Mouse (Mus musculus) MEL (cell line): ENCODE measurements around the gene Stn1. TPM values are rescaled to one million over a fixed set of nuclear protein-coding genes. Genes with fewer than 3 reads are reported as not detected.

ENCODE experiments used
- DNase-seq: peaks from one replicate; pipeline ENCODE4 v3.0.0; 2011; ENCODE audit warnings: low read depth, low spot score
- H3K27ac ChIP-seq: 2 replicates; pipeline ENCODE4 v1.5.1; 2012; ENCODE audit warnings: low read depth, mild to moderate bottlenecking, control low read depth, low read length, moderate library complexity; ENCODE audit not compliant: control insufficient read depth
- H3K27me3 ChIP-seq, 2 experiments: fragments of 150-350 bp in 1 of 2; sonication (generic) in 1 of 2; 2 replicates each; pipeline ENCODE4 v1.6.1; 2012; ENCODE audit warnings: low read length in 2 of 2, mild to moderate bottlenecking in 2 of 2, improper control_type of control experiment in 1 of 2, moderate library complexity in 1 of 2; ENCODE audit not compliant: insufficient read depth in 2 of 2, control insufficient read depth in 1 of 2
- H3K36me3 ChIP-seq, 2 experiments: 2 replicates each; pipeline ENCODE4 v1.6.1; 2012 to 2014; ENCODE audit warnings: low read length in 2 of 2, improper control_type of control experiment in 1 of 2, inconsistent platforms in 1 of 2, mild to moderate bottlenecking in 1 of 2; ENCODE audit not compliant: insufficient read depth in 2 of 2, control insufficient read depth in 1 of 2
- H3K4me1 ChIP-seq, 2 experiments: fragments of 150-350 bp in 1 of 2; sonication (generic) in 1 of 2; 2 replicates each; pipeline ENCODE4 v1.6.1; 2012; ENCODE audit warnings: low read length in 2 of 2, improper control_type of control experiment in 1 of 2, mild to moderate bottlenecking in 1 of 2; ENCODE audit not compliant: insufficient read depth in 2 of 2, control insufficient read depth in 1 of 2
- H3K4me3 ChIP-seq, 2 experiments: fragments of 150-350 bp in 1 of 2; sonication (generic) in 1 of 2; 2 replicates each; pipeline ENCODE4 v1.5.1; 2012; ENCODE audit warnings: low read depth in 2 of 2, low read length in 2 of 2, mild to moderate bottlenecking in 2 of 2, moderate library complexity in 2 of 2, control low read depth in 1 of 2, improper control_type of control experiment in 1 of 2; ENCODE audit not compliant: control insufficient read depth in 1 of 2, insufficient read depth in 1 of 2
- H3K79me2 ChIP-seq: 2 replicates; pipeline ENCODE4 v1.6.1; 2012; ENCODE audit warnings: mild to moderate bottlenecking, low read length, moderate library complexity; ENCODE audit not compliant: control insufficient read depth, poor library complexity, insufficient read depth
- H3K9ac ChIP-seq: 2 replicates; pipeline ENCODE4 v1.6.1; 2012; ENCODE audit warnings: low read depth, mild to moderate bottlenecking, control low read depth, low read length, moderate library complexity; ENCODE audit not compliant: control insufficient read depth, poor library complexity, severe bottlenecking
- H3K9me3 ChIP-seq: fragments of 150-350 bp; sonication (generic); replicated peaks from 2 replicates; pipeline ENCODE4 v1.6.1; 2012; ENCODE audit warnings: mild to moderate bottlenecking, low read length, improper control_type of control experiment, moderate library complexity; ENCODE audit not compliant: insufficient read depth
- CHD1 ChIP-seq: IDR thresholded peaks from 2 replicates; pipeline ENCODE4 v1.6.1; 2012; ENCODE audit warnings: low read depth, mild to moderate bottlenecking, inconsistent platforms, low read length, improper control_type of control experiment
- CHD2 ChIP-seq: IDR thresholded peaks from 2 replicates; pipeline ENCODE4 v1.6.1; 2011; ENCODE audit warnings: low read length, improper control_type of control experiment
- ELF1 ChIP-seq: IDR thresholded peaks from 2 replicates; pipeline ENCODE4 v1.6.1; 2014; ENCODE audit warnings: low read depth, mild to moderate bottlenecking, inconsistent platforms, low read length, improper control_type of control experiment, moderate library complexity
- EP300 ChIP-seq, 2 experiments: IDR thresholded peaks; 2 replicates each; pipeline ENCODE4 v1.6.1; 2011; ENCODE audit warnings: improper control_type of control experiment in 2 of 2, low read length in 2 of 2, low read depth in 1 of 2, mild to moderate bottlenecking in 1 of 2
- ETS1 ChIP-seq: IDR thresholded peaks from 2 replicates; pipeline ENCODE4 v1.6.1; 2012; ENCODE audit warnings: low read depth, mild to moderate bottlenecking, inconsistent platforms, low read length, improper control_type of control experiment, moderate library complexity
- GATA1 ChIP-seq: IDR thresholded peaks from 2 replicates; pipeline ENCODE4 v1.6.1; 2011; ENCODE audit warnings: low read depth, low read length, improper control_type of control experiment
- MAFK ChIP-seq: IDR thresholded peaks from 2 replicates; pipeline ENCODE4 v1.6.1; 2011; ENCODE audit warnings: low read depth, mild to moderate bottlenecking, low read length, improper control_type of control experiment, borderline replicate concordance
- MAX ChIP-seq: IDR thresholded peaks from 2 replicates; pipeline ENCODE4 v1.6.1; 2011; ENCODE audit warnings: low read length, improper control_type of control experiment
- MYB ChIP-seq: IDR thresholded peaks from 2 replicates; pipeline ENCODE4 v1.6.1; 2011; ENCODE audit warnings: mild to moderate bottlenecking, low read depth, low read length, improper control_type of control experiment
- MYC ChIP-seq: IDR thresholded peaks from 2 replicates; pipeline ENCODE4 v1.6.1; 2011; ENCODE audit warnings: low read depth, mild to moderate bottlenecking, low read length, improper control_type of control experiment, moderate library complexity
- NELFE ChIP-seq: IDR thresholded peaks from 2 replicates; pipeline ENCODE4 v1.6.1; 2011; ENCODE audit warnings: low read depth, low read length, improper control_type of control experiment
- NRF1 ChIP-seq: IDR thresholded peaks from 2 replicates; pipeline ENCODE4 v1.6.1; 2014; ENCODE audit warnings: low read depth, mild to moderate bottlenecking, inconsistent platforms, low read length, improper control_type of control experiment, moderate library complexity; ENCODE audit not compliant: poor library complexity, insufficient read depth, severe bottlenecking
- POLR2A ChIP-seq, 2 experiments: IDR thresholded peaks; 2 replicates each; pipeline ENCODE4 v1.6.1; 2011 to 2012; ENCODE audit warnings: low read length in 2 of 2, mild to moderate bottlenecking in 2 of 2, control low read depth in 1 of 2, improper control_type of control experiment in 1 of 2, low read depth in 1 of 2, moderate library complexity in 1 of 2; ENCODE audit not compliant: control insufficient read depth in 1 of 2, insufficient read depth in 1 of 2, poor library complexity in 1 of 2
- POLR2AphosphoS5 ChIP-seq: IDR thresholded peaks from 2 replicates; pipeline ENCODE4 v1.6.1; 2012; ENCODE audit warnings: low read depth, borderline replicate concordance, mild to moderate bottlenecking, inconsistent platforms, low read length, moderate library complexity, mixed read lengths
- TAL1 ChIP-seq: IDR thresholded peaks from 2 replicates; pipeline ENCODE4 v1.6.1; 2012; ENCODE audit warnings: mild to moderate bottlenecking, inconsistent platforms, low read length, moderate library complexity, mixed read lengths
- TCF12 ChIP-seq: IDR thresholded peaks from 2 replicates; pipeline ENCODE4 v1.6.1; 2014; ENCODE audit warnings: low read depth, mild to moderate bottlenecking, inconsistent platforms, low read length, improper control_type of control experiment, moderate library complexity
- USF2 ChIP-seq, 2 experiments: IDR thresholded peaks; 2 replicates each; pipeline ENCODE4 v1.6.1; 2011 to 2012; ENCODE audit warnings: improper control_type of control experiment in 2 of 2, low read length in 2 of 2, borderline replicate concordance in 1 of 2, inconsistent platforms in 1 of 2, low read depth in 1 of 2, mild to moderate bottlenecking in 1 of 2; ENCODE audit not compliant: insufficient read depth in 1 of 2
- ZC3H11A ChIP-seq: IDR thresholded peaks from 2 replicates; pipeline ENCODE4 v1.6.1; 2012; ENCODE audit warnings: low read depth, mild to moderate bottlenecking, inconsistent platforms, low read length, improper control_type of control experiment
- ZMIZ1 ChIP-seq: IDR thresholded peaks from 2 replicates; pipeline ENCODE4 v1.6.1; 2012; ENCODE audit warnings: low read depth, mild to moderate bottlenecking, inconsistent platforms, low read length, improper control_type of control experiment, moderate library complexity
- polyA plus RNA-seq, 2 experiments: library from polyadenylated mRNA; stranded (reverse) in 1 of 2; unstranded in 1 of 2; fragments of >175 nt in 1 of 2; fragments of >200 nt in 1 of 2; gene quantifications; 2 replicates each; pipeline versions ENCODE4 v1.2.1 to v1.2.4; 2012; ENCODE audit warnings: low replicate concordance in 2 of 2, low read depth in 1 of 2; ENCODE audit not compliant: insufficient read length in 2 of 2, insufficient read depth in 1 of 2, missing spikeins in 1 of 2
- total RNA-seq: library from RNA; depleted of rRNA; stranded (reverse); fragments of 300-350 nt; gene quantifications from 2 replicates; pipeline ENCODE4 v1.2.3, GENCODE M21; 2012

The Stn1 gene
- total and polyA plus RNA-seq, 3 experiments: 9.7 to 13.6 TPM; not detected in 1

DNA sequence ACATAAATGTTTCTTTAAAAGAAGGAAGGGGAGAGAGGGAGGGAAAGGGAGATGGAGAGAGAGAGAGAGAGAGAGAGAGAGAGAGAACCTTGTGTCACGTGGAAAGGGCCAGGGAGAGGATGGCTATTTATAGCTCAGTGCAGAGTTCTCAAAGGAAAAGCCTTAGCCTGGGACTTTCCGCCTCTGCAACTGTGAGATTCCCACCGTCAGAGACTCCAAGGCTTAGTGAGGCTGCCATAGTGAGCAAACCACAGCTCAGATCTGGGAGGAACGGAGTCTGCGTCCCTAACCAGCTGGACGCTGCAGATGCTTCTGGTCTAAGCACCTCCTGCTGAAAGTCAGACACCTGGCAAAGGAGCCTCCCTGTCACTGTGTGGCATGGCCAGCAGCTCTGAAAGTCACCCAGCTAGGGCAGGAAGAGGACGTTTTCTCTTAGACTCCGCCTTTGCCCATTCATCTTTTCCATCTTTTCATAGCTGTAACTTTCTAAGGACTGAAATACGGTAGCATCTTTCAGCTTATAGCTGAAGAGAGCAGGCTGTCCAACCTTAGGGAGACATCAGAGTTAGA lies 51.2 kb downstream of the Stn1 start:
- no peaks in the 10 kb centered on the region for H3K4me1 ChIP-seq
- no peaks in the 10 kb centered on the region for H3K79me2 ChIP-seq
- no peak overlapping the region for H3K9ac ChIP-seq
- H3K4me3 ChIP-seq: no peak overlapping the region
- no peaks in the 10 kb centered on the region for H3K36me3 ChIP-seq
- H3K9me3 ChIP-seq: no peaks in the 10 kb centered on the region
- TF ChIP-seq ETS1 (no peak), ZC3H11A (no peak), GATA1 (no peak), EP300 (IDR thresholded peaks at IDR 0.05; ENCODE audit: low read depth in 1 of 2, low read length in 2 of 2) (no peak), CHD2 (no peak), MYC (no peak), TAL1 (no peak), USF2 (IDR thresholded peaks at IDR 0.05; ENCODE audit: borderline replicate concordance in 1 of 2, insufficient read depth in 1 of 2, low read depth in 1 of 2, low read length in 2 of 2) (no peak), ZMIZ1 (no peak), POLR2A (IDR thresholded peaks at IDR 0.05; ENCODE audit: control insufficient read depth in 1 of 2, insufficient read depth in 1 of 2, low read depth in 1 of 2, low read length in 2 of 2, poor library complexity in 1 of 2) (no peak), NRF1 (no peak)
- no peak overlapping the region for H3K27ac ChIP-seq
- peaks cover 0 to 1% of the 10 kb centered on the region in 2 experiments; a peak in 1 of 4 replicates for H3K27me3 ChIP-seq
- no peak for DNase-seq

- Histone ChIP-seq H3K4me3 (no peak overlapping the region), H3K9ac (no peak overlapping the region), H3K79me2 (no peaks in the 10 kb centered on the region), H3K4me1 (no peaks in the 10 kb centered on the region), H3K27me3 (peaks cover 0 to 1% of the 10 kb centered on the region in 2 experiments; a peak in 1 of 4 replicates), H3K9me3 (no peaks in the 10 kb centered on the region), H3K27ac (no peak overlapping the region), H3K36me3 (no peaks in the 10 kb centered on the region)
- TF ChIP-seq NELFE (no peak), POLR2AphosphoS5 (no peak), CHD1 (no peak), EP300 (IDR thresholded peaks at IDR 0.05; ENCODE audit: low read depth in 1 of 2, low read length in 2 of 2) (no peak), MAX (no peak), ELF1 (no peak), TCF12 (no peak), MAFK (no peak), GATA1 (no peak), MYB (no peak)
- no peak for DNase-seq
These were observed 53.2 kb downstream of the Stn1 start for GRCm38 (mm10) chr19:47484110-47484509.
